Mouse (Mus musculus): ENCODE data around the gene 4932415D10Rik.

Gene 4932415D10Rik

GRCm38 (mm10) chr10:82316482-82316881, at the start of gene 4932415D10Rik:
Gene 4932415D10Rik, minus strand, starts transcription at chr10:82316582.
- DNase-seq (ENCODE audit: low spot score in 2 of 2) = no peak

GRCm38 (mm10) chr10:82361911-82362310, 45.5 kb upstream of the 4932415D10Rik start:
- DNase-seq (ENCODE audit: low spot score in 2 of 2) = no peak

- DNase-seq (ENCODE audit: low spot score in 2 of 2) = no peak
Observed at GRCm38 (mm10) chr10:82355401-82355800, 39.0 kb upstream of the 4932415D10Rik start.

GRCm38 (mm10) chr10:82354083-82355010, 38.0 kb upstream of the 4932415D10Rik start, which contains the start of gene Gm4924:
Gene Gm4924, plus strand, starts transcription at chr10:82354255.
- DNase-seq (ENCODE audit: low spot score in 2 of 2) = peak; percentile 92 to 95

GRCm38 (mm10) chr10:82329826-82330225, 13.4 kb upstream of the 4932415D10Rik start:
- DNase-seq (ENCODE audit: low spot score in 2 of 2) = no peak

GRCm38 (mm10) chr10:82320134-82320533, 3.8 kb upstream of the 4932415D10Rik start:
- peak in 1 of 2 experiments; percentile 22 for DNase-seq (ENCODE audit: low spot score in 2 of 2)

GRCm38 (mm10) chr10:82296440-82296839, 19.9 kb downstream of the 4932415D10Rik start:
- no peak for DNase-seq (ENCODE audit: low spot score in 2 of 2)

- no peak for DNase-seq (ENCODE audit: low spot score in 2 of 2)
Observed at GRCm38 (mm10) chr10:82257331-82257730, 59.1 kb downstream of the 4932415D10Rik start.

- DNase-seq (ENCODE audit: low spot score in 2 of 2) = no peak
Observed at GRCm38 (mm10) chr10:82245021-82245420, 71.4 kb downstream of the 4932415D10Rik start.

GRCm38 (mm10) chr10:82241401-82241788, 75.0 kb downstream of the 4932415D10Rik start:
- no peak for DNase-seq (ENCODE audit: low spot score in 2 of 2)

GRCm38 (mm10) chr10:82240742-82241400, 75.5 kb downstream of the 4932415D10Rik start, which contains the start of gene Zfp938:
Gene Zfp938, minus strand, starts transcription at chr10:82241280.
- peak; percentile 90 to 96 for DNase-seq (ENCODE audit: low spot score in 2 of 2)

All from right cerebral cortex, postnatal 10 days (tissue).